Mouse (Mus musculus): ENCODE measurements around the gene Hist3h2a. TPM values are rescaled to one million over a fixed set of nuclear protein-coding genes. Genes with fewer than 3 reads are reported as not detected.

Gene Hist3h2a
- polyA plus RNA-seq, 1 experiment = 24.4 TPM

DNA sequence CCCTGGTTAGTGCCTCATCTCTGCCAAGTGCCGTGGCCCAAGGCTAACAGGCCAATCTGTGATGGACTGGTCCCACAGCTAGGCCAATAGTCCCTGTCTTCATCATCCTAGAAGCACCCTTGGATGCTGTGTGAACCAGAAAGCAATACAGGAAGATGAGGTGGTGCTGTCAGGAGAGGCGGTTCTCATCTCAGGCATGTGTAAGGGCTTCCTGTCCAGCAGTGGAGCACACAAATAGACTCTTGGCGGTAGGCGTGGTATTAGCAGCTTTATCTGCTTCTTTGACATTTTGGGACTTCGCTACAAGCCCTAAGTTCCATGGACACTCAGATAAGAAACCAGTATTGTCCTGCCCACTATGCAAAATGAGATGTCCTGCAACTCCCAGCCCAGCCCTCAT is 43.1 kb downstream of the Hist3h2a start:
- TF ChIP-seq TCF12 (IDR thresholded peaks at IDR 0.05; ENCODE audit: insufficient read depth, poor library complexity, severe bottlenecking) (no peak), MAX (IDR thresholded peaks at IDR 0.05; ENCODE audit: low read depth) (no peak), SRF (IDR thresholded peaks at IDR 0.05; ENCODE audit: control insufficient read depth, insufficient read length, low read depth) (no peak), MYOD1 (IDR thresholded peaks at IDR 0.05; ENCODE audit: control insufficient read depth in 1 of 3, insufficient read length in 2 of 3, low read depth in 2 of 3) (no peak), MYOG (IDR thresholded peaks at IDR 0.05; ENCODE audit: control insufficient read depth in 1 of 3, insufficient read depth in 1 of 3, insufficient read length in 2 of 3, low read depth in 2 of 3) (no peak), POLR2AphosphoS2 (IDR thresholded peaks at IDR 0.05; ENCODE audit: insufficient read length, low read depth) (no peak), TCF3 (IDR thresholded peaks at IDR 0.05; ENCODE audit: insufficient read length, low read depth) (no peak), E2F4 (IDR thresholded peaks at IDR 0.05; ENCODE audit: insufficient read depth) (no peak), USF1 (IDR thresholded peaks at IDR 0.05; ENCODE audit: low read depth) (no peak), POLR2A (IDR thresholded peaks at IDR 0.05; ENCODE audit: insufficient read length, low read depth) (no peak), CEBPB (IDR thresholded peaks at IDR 0.05; ENCODE audit: insufficient read depth, poor library complexity, severe bottlenecking) (no peak)
- no peak overlapping the region for H3K4me2 ChIP-seq (ENCODE audit: low read depth)

DNA sequence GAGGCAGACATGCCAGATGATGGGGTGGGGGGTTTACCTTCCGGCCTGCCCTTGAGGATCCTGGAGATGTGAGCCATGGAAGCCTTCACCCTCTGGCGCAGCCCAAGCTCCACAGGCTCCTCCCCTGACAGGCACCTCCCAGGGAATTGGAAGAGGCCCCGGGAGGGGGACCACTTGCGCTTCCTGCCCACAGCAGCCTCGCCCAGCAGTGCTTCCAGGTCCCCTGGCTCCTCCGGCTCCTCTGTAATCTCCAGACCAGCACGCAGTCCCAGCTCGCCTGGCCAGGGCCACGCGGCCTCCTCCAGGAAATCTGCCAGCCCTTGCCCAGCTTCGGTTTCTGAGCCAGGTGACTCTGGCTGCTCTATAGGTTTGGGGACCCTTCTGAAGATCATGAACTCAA is 44.7 kb downstream of the Hist3h2a start:
- Histone ChIP-seq H3K79me2 (ENCODE audit: control insufficient read depth, insufficient read depth) (no peaks in the 10 kb centered on the region), H3ac (ENCODE audit: control insufficient read depth, insufficient read length) (no peak overlapping the region), H3K4me2 (ENCODE audit: low read depth) (no peak overlapping the region), H3K27me3 (ENCODE audit: control insufficient read depth, insufficient read depth, insufficient read length) (peaks cover 41% of the 10 kb centered on the region), H3K36me3 (ENCODE audit: control insufficient read depth, insufficient read depth) (no peaks in the 10 kb centered on the region), H3K4me3 (no peak overlapping the region)
- TF ChIP-seq POLR2A (IDR thresholded peaks at IDR 0.05; ENCODE audit: insufficient read length, low read depth) = no peak
- no peak for TF ChIP-seq POLR2AphosphoS2 (IDR thresholded peaks at IDR 0.05; ENCODE audit: insufficient read length, low read depth)
- no peak for TF ChIP-seq TCF3 (IDR thresholded peaks at IDR 0.05; ENCODE audit: insufficient read length, low read depth)
- TF ChIP-seq TCF12 (IDR thresholded peaks at IDR 0.05; ENCODE audit: insufficient read depth, poor library complexity, severe bottlenecking) = no peak
- no peak for TF ChIP-seq MYOD1 (IDR thresholded peaks at IDR 0.05; ENCODE audit: control insufficient read depth in 1 of 3, insufficient read length in 2 of 3, low read depth in 2 of 3)
- no peak for TF ChIP-seq E2F4 (IDR thresholded peaks at IDR 0.05; ENCODE audit: insufficient read depth)
- TF ChIP-seq SRF (IDR thresholded peaks at IDR 0.05; ENCODE audit: control insufficient read depth, insufficient read length, low read depth) = no peak
- no peak for TF ChIP-seq REST (IDR thresholded peaks at IDR 0.05; ENCODE audit: insufficient read depth, insufficient read length)
- no peak for TF ChIP-seq MAX (IDR thresholded peaks at IDR 0.05; ENCODE audit: low read depth)
- TF ChIP-seq MYOG (IDR thresholded peaks at IDR 0.05; ENCODE audit: control insufficient read depth in 1 of 3, insufficient read depth in 1 of 3, insufficient read length in 2 of 3, low read depth in 2 of 3) = no peak
- TF ChIP-seq USF1 (IDR thresholded peaks at IDR 0.05; ENCODE audit: low read depth) = no peak
- no peak for TF ChIP-seq CEBPB (IDR thresholded peaks at IDR 0.05; ENCODE audit: insufficient read depth, poor library complexity, severe bottlenecking)

More for the DNA sequence above, 43.1 kb downstream of the Hist3h2a start:
- Histone ChIP-seq H3K79me2 (ENCODE audit: control insufficient read depth, insufficient read depth) (no peaks in the 10 kb centered on the region), H3ac (ENCODE audit: control insufficient read depth, insufficient read length) (no peak overlapping the region), H3K36me3 (ENCODE audit: control insufficient read depth, insufficient read depth) (no peaks in the 10 kb centered on the region), H3K27me3 (ENCODE audit: control insufficient read depth, insufficient read depth, insufficient read length) (peaks cover 41% of the 10 kb centered on the region), H3K4me3 (no peak overlapping the region)

DNA sequence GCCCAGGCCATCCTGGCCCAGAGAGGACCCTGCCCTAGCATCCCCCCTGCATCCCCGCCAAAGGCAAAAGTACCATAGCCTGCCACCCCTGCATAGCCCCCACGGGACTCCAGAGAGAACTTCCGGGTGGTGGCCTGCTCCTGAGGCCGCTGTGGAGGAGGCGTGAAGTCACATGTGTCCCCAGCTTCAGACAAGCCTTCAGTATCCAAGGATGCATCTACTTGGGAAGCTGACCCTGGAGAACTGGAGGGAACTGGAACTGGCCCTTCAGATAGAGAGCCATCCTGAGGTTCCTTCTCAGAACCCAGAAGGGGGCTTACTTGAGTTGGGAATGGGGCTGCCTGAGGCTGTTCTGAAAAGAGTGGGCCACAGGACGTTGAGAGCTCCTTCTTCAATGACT is 45.3 kb downstream of the Hist3h2a start:
- Histone ChIP-seq H3K36me3 (ENCODE audit: control insufficient read depth, insufficient read depth) (no peaks in the 10 kb centered on the region), H3K4me3 (no peak overlapping the region), H3K4me2 (ENCODE audit: low read depth) (no peak overlapping the region), H3ac (ENCODE audit: control insufficient read depth, insufficient read length) (no peak overlapping the region), H3K27me3 (ENCODE audit: control insufficient read depth, insufficient read depth, insufficient read length) (peaks cover 41% of the 10 kb centered on the region), H3K79me2 (ENCODE audit: control insufficient read depth, insufficient read depth) (no peaks in the 10 kb centered on the region)
- no peak for TF ChIP-seq MYOD1 (IDR thresholded peaks at IDR 0.05; ENCODE audit: control insufficient read depth in 1 of 3, insufficient read length in 2 of 3, low read depth in 2 of 3)
- no peak for TF ChIP-seq MAX (IDR thresholded peaks at IDR 0.05; ENCODE audit: low read depth)
- no peak for TF ChIP-seq MYOG (IDR thresholded peaks at IDR 0.05; ENCODE audit: control insufficient read depth in 1 of 3, insufficient read depth in 1 of 3, insufficient read length in 2 of 3, low read depth in 2 of 3)
- TF ChIP-seq REST (IDR thresholded peaks at IDR 0.05; ENCODE audit: insufficient read depth, insufficient read length) = no peak
- TF ChIP-seq TCF3 (IDR thresholded peaks at IDR 0.05; ENCODE audit: insufficient read length, low read depth) = no peak
- TF ChIP-seq E2F4 (IDR thresholded peaks at IDR 0.05; ENCODE audit: insufficient read depth) = no peak
- TF ChIP-seq POLR2A (IDR thresholded peaks at IDR 0.05; ENCODE audit: insufficient read length, low read depth) = no peak
- TF ChIP-seq USF1 (IDR thresholded peaks at IDR 0.05; ENCODE audit: low read depth) = no peak
- TF ChIP-seq CEBPB (IDR thresholded peaks at IDR 0.05; ENCODE audit: insufficient read depth, poor library complexity, severe bottlenecking) = no peak
- TF ChIP-seq TCF12 (IDR thresholded peaks at IDR 0.05; ENCODE audit: insufficient read depth, poor library complexity, severe bottlenecking) = no peak
- no peak for TF ChIP-seq SRF (IDR thresholded peaks at IDR 0.05; ENCODE audit: control insufficient read depth, insufficient read length, low read depth)
- no peak for TF ChIP-seq POLR2AphosphoS2 (IDR thresholded peaks at IDR 0.05; ENCODE audit: insufficient read length, low read depth)

DNA sequence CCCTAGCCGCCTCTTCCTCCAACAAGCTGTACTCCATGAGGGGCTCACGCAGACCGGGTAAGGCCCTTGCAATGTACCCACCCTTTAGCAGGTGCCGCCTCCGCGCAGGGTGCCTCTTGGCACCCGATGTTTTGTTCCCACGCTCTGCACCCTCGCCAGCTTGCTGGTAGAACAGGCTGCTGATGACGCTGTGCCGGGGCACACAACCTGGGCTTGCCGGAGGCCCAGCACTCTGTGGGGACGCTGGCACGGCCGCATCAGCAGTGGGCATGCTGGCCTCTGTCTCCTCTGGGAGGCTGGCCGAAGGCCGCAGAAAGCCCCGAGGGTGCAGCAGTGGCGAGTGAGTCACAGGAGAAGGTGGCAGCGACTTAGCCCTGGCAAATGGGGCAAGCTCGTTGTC is 46.1 kb downstream of the Hist3h2a start:
- TF ChIP-seq CEBPB (IDR thresholded peaks at IDR 0.05; ENCODE audit: insufficient read depth, poor library complexity, severe bottlenecking) (no peak), MAX (IDR thresholded peaks at IDR 0.05; ENCODE audit: low read depth) (no peak), SRF (IDR thresholded peaks at IDR 0.05; ENCODE audit: control insufficient read depth, insufficient read length, low read depth) (no peak), MYOD1 (IDR thresholded peaks at IDR 0.05; ENCODE audit: control insufficient read depth in 1 of 3, insufficient read length in 2 of 3, low read depth in 2 of 3) (no peak), TCF3 (IDR thresholded peaks at IDR 0.05; ENCODE audit: insufficient read length, low read depth) (no peak), POLR2A (IDR thresholded peaks at IDR 0.05; ENCODE audit: insufficient read length, low read depth) (no peak), REST (IDR thresholded peaks at IDR 0.05; ENCODE audit: insufficient read depth, insufficient read length) (no peak), POLR2AphosphoS2 (IDR thresholded peaks at IDR 0.05; ENCODE audit: insufficient read length, low read depth) (no peak), MYOG (IDR thresholded peaks at IDR 0.05; ENCODE audit: control insufficient read depth in 1 of 3, insufficient read depth in 1 of 3, insufficient read length in 2 of 3, low read depth in 2 of 3) (no peak), TCF12 (IDR thresholded peaks at IDR 0.05; ENCODE audit: insufficient read depth, poor library complexity, severe bottlenecking) (no peak), USF1 (IDR thresholded peaks at IDR 0.05; ENCODE audit: low read depth) (no peak), E2F4 (IDR thresholded peaks at IDR 0.05; ENCODE audit: insufficient read depth) (no peak)
- H3ac ChIP-seq (ENCODE audit: control insufficient read depth, insufficient read length) = no peak overlapping the region
- H3K27me3 ChIP-seq (ENCODE audit: control insufficient read depth, insufficient read depth, insufficient read length) = peaks cover 33% of the 10 kb centered on the region
- H3K36me3 ChIP-seq (ENCODE audit: control insufficient read depth, insufficient read depth) = no peaks in the 10 kb centered on the region
- no peak overlapping the region for H3K4me2 ChIP-seq (ENCODE audit: low read depth)
- no peaks in the 10 kb centered on the region for H3K79me2 ChIP-seq (ENCODE audit: control insufficient read depth, insufficient read depth)
- no peak overlapping the region for H3K4me3 ChIP-seq

Data from myocyte (in vitro differentiated cells).